In genomic region chr17:93563277-93563772, GRCm38 (mm10) we compare ENCODE assay signal across 23 mouse cellular contexts.
DNase-seq lines count a peak whose midpoint lies in the region; ATAC-seq and TF ChIP-seq lines count a peak whose summit lies in the region.
"Had no signal": no experiment of that assay in that cellular context is flagged by ENCODE, and none has a peak within 500 bp of the region (broad histone marks: within the 10 kb centered on the region; RNA-seq: fewer than 3 reads in every experiment).

No protein-coding gene starts in this region.

- H3K4me3 ChIP-seq in kidney, adult 2 months (ENCODE audit: insufficient read depth, low read depth, low read length) = no peak overlapping the region
- H3K4me3 ChIP-seq in kidney, embryonic 14.5 days (ENCODE audit: low read length) = no peak overlapping the region
- no peak overlapping the region for H3K4me3 ChIP-seq in embryonic facial prominence, embryonic 14.5 days (ENCODE audit: low read depth, low read length)
- no peak overlapping the region for H3K4me3 ChIP-seq in stomach, postnatal 0 days (ENCODE audit: low read depth, low read length)
- no peak overlapping the region for H3K4me3 ChIP-seq in forebrain, embryonic 16.5 days (replicated peaks; ENCODE audit: low read length)
- H3K4me3 ChIP-seq: embryonic facial prominence, embryonic 12.5 days; heart, embryonic 13.5 days; intestine, embryonic 15.5 days; megakaryocyte, embryonic 14.5 days; myocyte had no signal

- H3K36me3 ChIP-seq in kidney, adult 2 months (ENCODE audit: control insufficient read depth, insufficient read depth, low read length) = no peaks in the 10 kb centered on the region
- H3K36me3 ChIP-seq in kidney, embryonic 14.5 days (ENCODE audit: control insufficient read depth, insufficient read depth, low read length) = no peaks in the 10 kb centered on the region
- no peaks in the 10 kb centered on the region for H3K36me3 ChIP-seq in embryonic facial prominence, embryonic 14.5 days (ENCODE audit: control insufficient read depth, insufficient read depth, low read length)
- H3K36me3 ChIP-seq in stomach, postnatal 0 days (ENCODE audit: control insufficient read depth, insufficient read depth, low read length) = no peaks in the 10 kb centered on the region
- H3K36me3 ChIP-seq in forebrain, embryonic 16.5 days (ENCODE audit: control insufficient read depth, insufficient read depth) = no peaks in the 10 kb centered on the region
- H3K36me3 ChIP-seq: embryonic facial prominence, embryonic 12.5 days; G1E; heart, embryonic 13.5 days; intestine, embryonic 15.5 days had no signal

- H3K9ac ChIP-seq in kidney, embryonic 14.5 days (ENCODE audit: low read depth, low read length) = no peak overlapping the region
- H3K9ac ChIP-seq in embryonic facial prominence, embryonic 14.5 days (ENCODE audit: low read depth, low read length) = no peak overlapping the region
- no peak overlapping the region for H3K9ac ChIP-seq in stomach, postnatal 0 days (ENCODE audit: low read length)
- H3K9ac ChIP-seq in forebrain, embryonic 16.5 days (replicated peaks; ENCODE audit: low read depth, low read length) = no peak overlapping the region
- H3K9ac ChIP-seq: embryonic facial prominence, embryonic 12.5 days; heart, embryonic 13.5 days; hindbrain, embryonic 14.5 days; intestine, embryonic 15.5 days; liver, postnatal 0 days had no signal

- no peaks in the 10 kb centered on the region for H3K27me3 ChIP-seq in kidney, adult 2 months (replicated peaks; ENCODE audit: control insufficient read depth, insufficient read depth, low read length)
- no peaks in the 10 kb centered on the region for H3K27me3 ChIP-seq in kidney, embryonic 14.5 days (ENCODE audit: control insufficient read depth, insufficient read depth, low read length)
- H3K27me3 ChIP-seq in embryonic facial prominence, embryonic 14.5 days (replicated peaks; ENCODE audit: control insufficient read depth, insufficient read depth, low read length) = no peaks in the 10 kb centered on the region
- H3K27me3 ChIP-seq in stomach, postnatal 0 days (ENCODE audit: control insufficient read depth, insufficient read depth, low read length) = no peaks in the 10 kb centered on the region
- no peaks in the 10 kb centered on the region for H3K27me3 ChIP-seq in forebrain, embryonic 16.5 days (replicated peaks; ENCODE audit: control insufficient read depth, insufficient read depth, low read length)
- H3K27me3 ChIP-seq: embryonic facial prominence, embryonic 12.5 days; heart, embryonic 13.5 days; intestine, embryonic 15.5 days; megakaryocyte, embryonic 14.5 days had no signal

- 30% methylated on average over 1 of the region's 1 CpGs for WGBS in kidney, adult 2 months
- 41% methylated on average over 1 of the region's 1 CpGs for WGBS in kidney, embryonic 14.5 days
- WGBS in embryonic facial prominence, embryonic 14.5 days = 19% methylated on average over 1 of the region's 1 CpGs
- 10% methylated on average over 1 of the region's 1 CpGs for WGBS in stomach, postnatal 0 days
- WGBS in forebrain, embryonic 16.5 days = 48% methylated on average over 1 of the region's 1 CpGs

- DNase-seq in kidney, adult 2 months = peak; percentile 6
- peak; percentile 90 for DNase-seq in embryonic facial prominence, embryonic 14.5 days (ENCODE audit: low spot score)
- peak; percentile 5 for DNase-seq in lung, postnatal 10 days
- peak; percentile 22 for DNase-seq in stomach, postnatal 0 days (ENCODE audit: low spot score)
- DNase-seq in ovary, postnatal 36 days (ENCODE audit: low spot score) = no peak
- DNase-seq: adrenal gland, postnatal 14 days; cerebellum, adult 18-20 months; cerebellum, postnatal 36 days; gastrocnemius, postnatal 10 days; heart, adult 18-20 months; kidney, postnatal 10 days; liver, postnatal 0 days; midbrain, embryonic 14.5 days; right cerebral cortex, postnatal 25 days had no signal

- H3K4me1 ChIP-seq in kidney, adult 2 months (ENCODE audit: control insufficient read depth, insufficient read depth, low read length) = no peaks in the 10 kb centered on the region
- no peaks in the 10 kb centered on the region for H3K4me1 ChIP-seq in kidney, embryonic 14.5 days (ENCODE audit: control insufficient read depth, insufficient read depth, low read length)
- no peaks in the 10 kb centered on the region for H3K4me1 ChIP-seq in embryonic facial prominence, embryonic 14.5 days (ENCODE audit: control insufficient read depth, insufficient read depth, low read length)
- no peaks in the 10 kb centered on the region for H3K4me1 ChIP-seq in stomach, postnatal 0 days (replicated peaks; ENCODE audit: control insufficient read depth, insufficient read depth)
- H3K4me1 ChIP-seq in forebrain, embryonic 16.5 days (replicated peaks; ENCODE audit: control insufficient read depth, insufficient read depth, low read length) = no peaks in the 10 kb centered on the region
- H3K4me1 ChIP-seq: embryonic facial prominence, embryonic 12.5 days; heart, embryonic 13.5 days; intestine, embryonic 15.5 days; megakaryocyte, embryonic 14.5 days had no signal

- H3K4me2 ChIP-seq in kidney, embryonic 14.5 days (replicated peaks; ENCODE audit: low read depth, low read length) = no peak overlapping the region
- H3K4me2 ChIP-seq in embryonic facial prominence, embryonic 14.5 days (ENCODE audit: low read depth, low read length) = no peak overlapping the region
- H3K4me2 ChIP-seq in stomach, postnatal 0 days (replicated peaks; ENCODE audit: low read depth) = no peak overlapping the region
- H3K4me2 ChIP-seq in forebrain, embryonic 16.5 days (ENCODE audit: low read length) = no peak overlapping the region
- H3K4me2 ChIP-seq: embryonic facial prominence, embryonic 12.5 days; heart, embryonic 13.5 days; hindbrain, embryonic 14.5 days; intestine, embryonic 15.5 days had no signal

- no peak for TF ChIP-seq EP300 in stomach, postnatal 0 days (optimal IDR thresholded peaks at IDR 0.05)

- no peak for TF ChIP-seq POLR2A in kidney, adult 2 months (IDR thresholded peaks at IDR 0.05; ENCODE audit: low read depth, low read length)

- ATAC-seq in kidney, embryonic 14.5 days (ENCODE audit: low FRiP score, low TSS enrichment) = no peak
- peak; percentile 47; the same call in 1 of the 2 replicates for ATAC-seq in embryonic facial prominence, embryonic 14.5 days (ENCODE audit: low read depth)
- ATAC-seq in stomach, postnatal 0 days (ENCODE audit: low FRiP score, low TSS enrichment) = no peak
- ATAC-seq in forebrain, embryonic 16.5 days = no peak
- ATAC-seq: intestine, embryonic 15.5 days; liver, postnatal 0 days had no signal

- H3K27ac ChIP-seq in kidney, adult 2 months (ENCODE audit: insufficient read depth, low read depth, low read length) = no peak overlapping the region
- no peak overlapping the region for H3K27ac ChIP-seq in kidney, embryonic 14.5 days (ENCODE audit: low read depth, low read length)
- H3K27ac ChIP-seq in embryonic facial prominence, embryonic 14.5 days (replicated peaks; ENCODE audit: low read depth, low read length) = no peak overlapping the region
- H3K27ac ChIP-seq in stomach, postnatal 0 days (replicated peaks) = no peak overlapping the region
- H3K27ac ChIP-seq in forebrain, embryonic 16.5 days (ENCODE audit: low read length) = no peak overlapping the region
- H3K27ac ChIP-seq: embryonic facial prominence, embryonic 12.5 days; heart, embryonic 13.5 days; hindbrain, embryonic 14.5 days; intestine, embryonic 15.5 days had no signal

- H3K9me3 ChIP-seq in kidney, embryonic 14.5 days (ENCODE audit: control insufficient read depth, low read length) = no peaks in the 10 kb centered on the region
- H3K9me3 ChIP-seq in embryonic facial prominence, embryonic 14.5 days (ENCODE audit: control insufficient read depth, low read length) = no peaks in the 10 kb centered on the region
- no peaks in the 10 kb centered on the region for H3K9me3 ChIP-seq in stomach, postnatal 0 days (ENCODE audit: control insufficient read depth, low read length)
- H3K9me3 ChIP-seq in forebrain, embryonic 16.5 days (ENCODE audit: control insufficient read depth, low read length) = no peaks in the 10 kb centered on the region
- H3K9me3 ChIP-seq: embryonic facial prominence, embryonic 12.5 days; G1E; heart, embryonic 13.5 days; intestine, embryonic 15.5 days; megakaryocyte, embryonic 14.5 days had no signal

- no peak for TF ChIP-seq CTCF in kidney, adult 2 months (conservative IDR thresholded peaks at IDR 0.05; ENCODE audit: insufficient read depth, insufficient read length, low read depth, low read length)
- no peak for TF ChIP-seq CTCF in stomach, postnatal 0 days (IDR thresholded peaks at IDR 0.05; ENCODE audit: low read depth)
